Mouse (Mus musculus) right cerebral cortex, postnatal 25 days (tissue): ENCODE measurements at regions not wholly inside any gene's neighbourhood (a gene's known extent, or its start where the extent isn't known, plus 50 kb on each side); places are given as distances from the start of the nearest gene placed in this dataset.

Experiments used
- DNase-seq: peaks from one replicate; pipeline ENCODE4 v3.0.0; 2022

- no peak for DNase-seq
Measured at GRCm38 (mm10) chr7:135767493-135767892, 51.3 kb upstream of the Mki67 start.

- no peak for DNase-seq
Measured at GRCm38 (mm10) chr7:135768064-135768463, 51.9 kb upstream of the Mki67 start.

DNA sequence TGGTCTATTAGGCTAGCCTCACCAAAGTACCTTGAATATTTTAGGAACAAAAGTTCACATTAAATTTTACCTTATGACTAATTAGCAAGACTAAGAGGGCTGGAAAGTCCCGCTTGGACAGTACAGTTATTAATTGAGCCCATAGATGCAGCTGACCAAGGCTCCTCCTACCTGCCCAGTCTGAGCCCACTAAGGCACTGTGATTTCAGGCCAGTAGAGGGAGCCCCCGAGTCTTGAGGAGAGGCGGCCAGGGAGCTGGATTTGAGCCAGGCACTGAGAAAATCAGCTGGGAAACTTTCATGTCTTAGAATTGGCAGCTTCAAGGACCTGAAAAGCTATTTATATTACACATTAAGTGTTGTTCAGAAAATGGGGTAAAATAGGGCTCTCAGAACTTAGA, 52.4 kb upstream of the Mki67 start:
- DNase-seq = peak; percentile 61

DNA sequence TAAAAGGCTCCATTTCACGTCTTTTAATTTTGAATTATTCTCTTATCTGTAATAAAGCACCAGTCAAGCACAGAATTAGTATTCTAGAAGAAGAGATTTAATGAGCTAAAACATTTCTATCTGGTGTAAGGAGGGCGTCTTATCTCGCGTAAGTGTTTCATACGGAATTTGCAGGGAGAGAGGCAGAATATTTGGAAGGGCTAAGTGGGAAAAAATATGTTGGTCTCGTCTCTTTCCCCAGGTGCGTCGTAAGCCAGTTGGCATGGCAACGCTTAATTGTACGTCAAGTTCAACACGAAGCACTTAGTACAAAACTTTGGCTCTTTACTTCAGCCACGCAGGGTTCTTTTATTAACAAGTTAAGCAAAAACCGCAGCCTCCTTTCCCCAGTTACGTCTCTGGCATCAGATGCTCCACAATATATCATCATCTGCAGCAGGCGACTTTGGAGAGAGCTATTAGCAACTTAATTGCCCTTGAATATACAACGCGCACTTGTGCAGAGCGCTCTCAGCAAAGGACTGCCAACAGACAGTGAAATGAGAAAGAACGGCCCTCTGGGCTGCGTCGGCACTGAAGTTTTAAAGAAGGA, 53.0 kb upstream of the Mki67 start:
- no peak for DNase-seq

GRCm38 (mm10) chr7:135770051-135770450, 53.9 kb upstream of the Mki67 start:
- no peak for DNase-seq

- DNase-seq = no peak
Measured at GRCm38 (mm10) chr7:135775832-135776433, 59.8 kb upstream of the Mki67 start.

DNA sequence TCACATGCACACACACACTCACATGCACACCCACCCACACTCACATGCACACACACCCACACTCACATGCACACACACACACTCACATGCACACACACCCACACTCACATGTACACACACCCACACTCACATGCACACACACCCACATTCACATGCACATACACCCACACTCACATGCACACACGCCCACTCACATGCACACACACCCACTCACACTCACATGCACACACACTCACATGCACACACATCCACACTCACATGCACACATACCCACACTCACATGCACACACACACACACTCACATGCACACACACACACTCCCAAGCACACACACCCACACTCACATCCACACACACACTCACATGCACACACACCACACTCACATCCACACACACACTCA, 74.0 kb upstream of the Mki67 start:
- no peak for DNase-seq

GRCm38 (mm10) chr7:135790978-135791377, 74.8 kb upstream of the Mki67 start:
- peak; percentile 49 for DNase-seq

DNA sequence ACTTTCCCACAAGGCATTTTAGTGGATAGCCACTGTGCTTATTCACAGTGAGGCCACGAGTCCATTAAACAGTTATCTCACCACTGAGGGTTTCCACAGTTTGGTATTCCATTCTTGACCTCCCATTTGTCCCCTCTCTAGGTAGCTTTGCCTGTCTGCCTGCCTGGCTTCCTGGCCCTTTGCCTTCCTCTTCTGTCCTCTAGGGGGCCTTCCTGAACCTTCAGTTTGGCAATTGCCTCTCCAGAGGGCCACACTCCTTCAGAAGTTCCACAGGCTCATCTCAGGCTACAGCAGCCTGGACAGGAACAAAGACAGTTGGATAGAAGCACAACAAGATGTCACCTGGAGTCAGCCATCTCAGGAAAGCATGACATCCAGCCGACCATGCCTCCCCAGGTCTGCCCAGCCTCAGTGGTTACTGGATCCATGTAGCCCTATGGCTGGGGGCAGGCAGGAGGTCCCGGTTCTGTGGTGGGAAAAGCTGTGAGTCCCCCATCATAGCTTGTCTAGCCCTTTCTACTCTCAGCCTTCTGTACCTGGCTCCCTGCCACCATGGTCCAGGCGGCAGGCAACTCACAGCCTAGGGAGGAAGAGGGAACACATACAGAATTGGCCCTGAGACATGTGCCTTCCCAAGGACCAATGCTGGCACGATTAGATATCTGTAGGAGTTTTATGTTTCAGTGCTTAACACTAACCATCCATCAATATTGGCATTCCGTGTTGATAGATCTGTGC, 76.0 kb upstream of the Mki67 start:
- DNase-seq = no peak

DNA sequence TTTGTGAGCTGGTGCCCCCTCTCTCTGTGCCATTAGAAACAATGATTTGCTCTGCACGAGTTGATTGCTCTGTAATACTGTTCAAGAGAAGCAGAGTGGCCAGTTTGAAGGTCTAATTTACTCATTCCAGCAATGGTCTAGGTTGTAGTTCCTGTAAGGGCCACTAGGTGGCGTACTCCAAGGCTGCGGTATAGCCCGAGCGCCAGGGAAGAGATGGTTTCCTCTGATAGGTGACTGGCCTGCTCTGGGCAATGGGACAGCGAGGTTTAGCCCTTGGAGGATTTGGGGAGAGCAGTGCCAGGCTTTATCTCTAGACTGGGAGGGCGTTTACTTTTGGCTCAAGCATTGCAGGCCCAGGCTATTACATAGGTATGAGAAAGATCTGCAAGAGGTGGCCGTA, 76.8 kb upstream of the Mki67 start:
- DNase-seq = no peak

GRCm38 (mm10) chr7:135794238-135794637, 78.1 kb upstream of the Mki67 start:
- DNase-seq = no peak

DNA sequence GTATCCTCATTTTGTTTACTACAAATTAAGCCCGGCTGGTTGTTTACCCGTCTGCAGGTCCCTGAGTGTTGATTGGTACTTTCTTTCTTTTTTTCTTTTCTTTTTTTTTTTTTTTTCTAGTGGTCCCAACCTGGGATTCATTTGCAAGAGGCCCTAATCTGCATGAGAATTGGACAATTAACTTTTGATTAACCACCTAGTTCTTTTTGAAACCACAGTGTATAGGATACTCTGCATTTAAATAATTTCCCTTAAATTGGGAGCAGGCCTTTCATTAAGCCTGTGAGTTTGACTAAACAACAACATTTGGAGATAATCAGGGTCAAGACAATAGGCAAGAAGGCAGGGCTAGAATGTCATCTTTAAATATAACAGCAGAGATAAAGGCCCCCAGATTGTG, 78.5 kb upstream of the Mki67 start:
- DNase-seq = no peak

DNA sequence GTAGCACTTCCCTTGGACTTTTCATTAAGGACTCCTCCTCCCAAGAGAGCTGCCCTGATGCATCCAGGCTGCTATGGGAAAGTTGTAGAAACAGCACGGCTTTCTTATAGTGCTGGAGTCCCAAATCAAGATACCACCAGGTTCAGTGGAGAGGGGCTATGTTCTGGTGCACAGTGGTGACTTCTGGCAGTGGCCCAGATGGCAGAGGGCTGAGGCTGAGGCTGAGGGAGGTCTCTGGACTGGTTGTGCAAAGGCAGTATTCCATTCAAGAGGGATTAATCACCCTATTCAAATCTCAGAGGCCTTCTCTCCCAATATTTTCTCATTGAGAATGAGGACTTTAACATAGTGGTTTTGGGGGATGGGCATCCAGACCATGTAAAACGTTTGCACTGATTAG, 82.3 kb upstream of the Mki67 start:
- DNase-seq = no peak

GRCm38 (mm10) chr7:135802598-135803121, 86.5 kb upstream of the Mki67 start:
- DNase-seq = no peak

- DNase-seq = no peak
Measured at GRCm38 (mm10) chr7:135804730-135805129, 88.6 kb upstream of the Mki67 start.

- DNase-seq = no peak
Measured at GRCm38 (mm10) chr7:135806139-135806538, 90.0 kb upstream of the Mki67 start.

DNA sequence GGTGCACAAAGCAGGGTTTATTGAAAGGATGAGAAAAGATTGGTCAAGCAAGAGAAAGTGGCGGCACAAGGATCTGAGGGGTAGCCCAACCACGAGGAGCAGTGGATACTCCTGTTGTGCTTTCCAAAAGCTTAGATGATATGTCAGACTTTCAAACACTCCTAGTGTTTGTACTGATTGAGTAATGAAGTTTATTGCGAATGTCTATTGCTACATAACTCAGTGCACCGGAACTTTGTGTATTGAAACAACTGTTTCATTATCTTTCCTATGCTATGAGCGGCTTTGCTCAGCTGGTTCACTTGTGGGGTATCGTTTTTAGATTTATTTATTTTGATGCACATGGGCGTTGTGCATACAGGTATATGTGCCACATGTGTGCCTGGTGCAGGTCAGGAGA, 90.5 kb upstream of the Mki67 start:
- no peak for DNase-seq

- DNase-seq = no peak
Measured at GRCm38 (mm10) chr7:135809167-135809566, 93.0 kb upstream of the Mki67 start.

DNA sequence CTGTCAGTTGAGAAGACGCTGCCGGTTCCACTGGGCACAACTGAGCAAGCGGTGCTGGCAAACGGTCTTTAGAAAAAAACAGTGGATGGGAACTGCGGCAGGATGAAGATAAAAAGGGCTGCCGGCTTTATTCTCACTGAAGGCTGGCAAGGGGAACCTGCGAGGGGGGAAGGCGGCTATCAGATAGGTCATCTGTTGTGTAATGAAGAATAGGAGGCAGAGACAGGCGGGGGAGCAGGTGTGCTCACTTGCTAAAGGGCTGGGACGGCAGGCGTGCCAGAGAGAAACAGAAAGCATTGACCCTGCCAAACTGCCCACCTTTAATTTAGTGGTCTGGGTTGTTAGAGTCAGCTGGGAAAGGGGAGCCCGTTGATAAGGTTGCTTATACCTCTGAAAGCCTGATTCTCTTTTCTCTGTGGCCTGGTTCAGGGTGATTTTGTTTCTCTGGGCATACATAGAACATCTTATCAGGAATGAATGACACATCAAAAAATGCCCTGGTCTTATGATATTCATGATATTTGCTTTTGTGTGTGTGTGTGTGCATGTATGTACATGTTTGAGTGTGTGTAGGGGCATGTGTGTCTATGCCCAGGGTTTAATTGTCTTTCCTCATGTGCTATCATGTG, 93.7 kb upstream of the Mki67 start:
- no peak for DNase-seq

- no peak for DNase-seq
Measured at GRCm38 (mm10) chr7:135810971-135811370, 94.8 kb upstream of the Mki67 start.

- no peak for DNase-seq
Measured at GRCm38 (mm10) chr7:135813616-135814015, 97.5 kb upstream of the Mki67 start.

- no peak for DNase-seq
Measured at GRCm38 (mm10) chr7:135816191-135816590, 100.0 kb upstream of the Mki67 start.

DNA sequence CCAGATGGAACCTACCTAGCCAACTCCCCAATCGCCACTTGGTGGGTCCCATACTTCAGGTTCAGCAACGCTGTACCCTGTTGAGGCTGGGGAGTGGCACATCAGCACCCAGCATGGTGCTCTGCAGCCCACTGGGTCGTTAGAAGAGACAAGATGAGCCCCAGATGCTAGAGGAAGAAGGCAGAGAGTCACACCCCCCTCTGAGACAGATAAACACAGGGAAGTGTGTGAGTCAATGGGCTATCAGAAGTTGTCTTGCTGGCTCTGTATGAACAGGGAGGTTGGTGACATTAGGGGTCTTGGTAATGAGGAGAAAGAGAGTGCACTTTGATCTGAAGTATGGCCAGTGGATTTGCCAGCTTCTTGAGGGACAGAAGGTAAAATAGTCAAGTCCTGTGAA, 101.7 kb upstream of the Mki67 start:
- no peak for DNase-seq

DNA sequence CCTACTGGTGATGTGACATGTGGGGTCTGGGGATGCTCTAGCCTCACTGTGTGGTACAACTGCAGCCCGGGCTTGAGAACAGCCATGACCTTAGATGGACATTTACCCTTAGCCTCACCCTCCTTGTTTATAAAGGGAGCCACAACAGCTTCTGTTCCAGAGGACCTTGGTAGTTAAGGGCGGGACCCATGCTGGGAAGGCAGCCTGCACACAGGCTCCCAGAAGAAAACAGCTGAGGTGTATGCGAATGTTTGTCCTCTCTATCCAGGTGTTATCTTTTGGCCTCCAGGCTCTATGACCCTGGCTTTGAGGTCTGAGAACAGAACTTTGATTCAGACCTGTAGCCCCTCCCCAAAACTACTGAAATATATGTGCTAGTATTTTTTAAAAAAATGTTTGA, 102.1 kb upstream of the Mki67 start:
- DNase-seq = no peak
